Mouse (Mus musculus) adrenal gland, postnatal 10 days (tissue): Measurements from ENCODE around the gene Gngt2. TPM values are rescaled to one million over a fixed set of nuclear protein-coding genes. Genes with fewer than 3 reads are reported as not detected.

Experiments
- DNase-seq: peaks from one replicate; pipeline ENCODE4 v3.0.0; 2021; ENCODE audit warnings: mixed read lengths
- long read RNA-seq, 2 experiments: library from polyadenylated mRNA; stranded (forward); transcript quantifications; one replicate each; pipeline ENCODE4 v2.0.0; 2021
- total RNA-seq, 2 experiments: library from RNA; stranded (reverse); gene quantifications; 2 replicates each; pipeline ENCODE4 v1.2.3; 2021

The Gngt2 gene
- total RNA-seq = 10 to 100 TPM; 21.9 to 22.9 TPM
- long read RNA-seq, experiment 1, partial matches to known transcripts = 0 of 21 reads
- long read RNA-seq, experiment 1, other reads (novel, unspliced or antisense) = 16 of 21 reads
- long read RNA-seq, experiment 2, partial matches to known transcripts = 0 of 8 reads
- long read RNA-seq, experiment 2, other reads (novel, unspliced or antisense) = 3 of 8 reads

- DNase-seq = peak; percentile 91
Measured at GRCm38 (mm10) chr11:95837059-95837458, at the start of gene Gngt2. Gene Gngt2, plus strand, starts transcription at chr11:95837216.

- peak; percentile 48 for DNase-seq
Measured at GRCm38 (mm10) chr11:95789451-95789891, 47.5 kb upstream of the Gngt2 start.

- DNase-seq = no peak
Measured at GRCm38 (mm10) chr11:95791787-95792186, 45.2 kb upstream of the Gngt2 start.

GRCm38 (mm10) chr11:95792950-95793509, 44.0 kb upstream of the Gngt2 start:
- no peak for DNase-seq

GRCm38 (mm10) chr11:95794201-95794600, 42.8 kb upstream of the Gngt2 start:
- no peak for DNase-seq

- DNase-seq = no peak
Measured at GRCm38 (mm10) chr11:95795582-95795981, 41.4 kb upstream of the Gngt2 start.

GRCm38 (mm10) chr11:95805010-95805409, 32.0 kb upstream of the Gngt2 start:
- DNase-seq = no peak

GRCm38 (mm10) chr11:95805527-95805926, 31.5 kb upstream of the Gngt2 start:
- DNase-seq = peak; percentile 79

GRCm38 (mm10) chr11:95807884-95808283, 29.1 kb upstream of the Gngt2 start:
- DNase-seq = no peak

- no peak for DNase-seq
Measured at GRCm38 (mm10) chr11:95808448-95809011, 28.5 kb upstream of the Gngt2 start.

GRCm38 (mm10) chr11:95809603-95810002, 27.4 kb upstream of the Gngt2 start:
- no peak for DNase-seq

- no peak for DNase-seq
Measured at GRCm38 (mm10) chr11:95810828-95811227, 26.2 kb upstream of the Gngt2 start.

- no peak for DNase-seq
Measured at GRCm38 (mm10) chr11:95811741-95812140, 25.3 kb upstream of the Gngt2 start.

GRCm38 (mm10) chr11:95812224-95812623, 24.8 kb upstream of the Gngt2 start:
- DNase-seq = no peak

GRCm38 (mm10) chr11:95814101-95814500, 22.9 kb upstream of the Gngt2 start:
- DNase-seq = no peak

- DNase-seq = no peak
Measured at GRCm38 (mm10) chr11:95814857-95815256, 22.2 kb upstream of the Gngt2 start.

GRCm38 (mm10) chr11:95815412-95815811, 21.6 kb upstream of the Gngt2 start:
- DNase-seq = no peak

- DNase-seq = no peak
Measured at GRCm38 (mm10) chr11:95819138-95819537, 17.9 kb upstream of the Gngt2 start.

- peak; percentile 51 for DNase-seq
Measured at GRCm38 (mm10) chr11:95821511-95821910, 15.5 kb upstream of the Gngt2 start.

GRCm38 (mm10) chr11:95822437-95822836, 14.6 kb upstream of the Gngt2 start:
- no peak for DNase-seq

- DNase-seq = peak; percentile 97
Measured at GRCm38 (mm10) chr11:95824071-95824876, 12.7 kb upstream of the Gngt2 start, which contains the start of gene Phospho1. Gene Phospho1, plus strand, starts transcription at chr11:95824499.

GRCm38 (mm10) chr11:95824877-95825243, 12.2 kb upstream of the Gngt2 start:
- peak; percentile 88 for DNase-seq

GRCm38 (mm10) chr11:95825625-95826024, 11.4 kb upstream of the Gngt2 start:
- DNase-seq = no peak
